Mouse (Mus musculus): ENCODE results near the gene Trim16. TPM values are rescaled to one million over a fixed set of nuclear protein-coding genes. Genes with fewer than 3 reads are reported as not detected.

Trim16 gene
- polyA plus RNA-seq, 1 experiment: 24.2 TPM

DNA sequence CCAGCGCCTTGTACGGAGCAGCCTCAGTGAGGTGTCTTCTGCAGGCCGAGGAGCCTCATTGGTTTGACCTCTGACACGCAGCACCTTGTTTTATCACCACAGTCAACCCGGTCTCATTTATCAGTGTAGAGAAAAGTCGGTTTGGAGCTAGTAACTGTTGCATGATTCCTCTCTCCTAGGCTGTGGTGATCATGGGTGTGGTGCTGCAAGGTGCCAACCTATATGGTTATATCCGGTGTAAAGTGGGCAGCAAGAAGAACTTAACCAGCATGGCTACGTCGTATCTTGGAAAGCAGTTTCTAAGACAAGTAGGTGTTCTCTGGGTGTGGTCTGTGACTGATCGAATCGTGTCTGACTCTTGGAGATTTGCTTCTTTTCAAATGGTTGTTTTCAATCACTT lies 71.7 kb downstream of the Trim16 start:
- TF ChIP-seq MYOD1 (IDR thresholded peaks at IDR 0.05; ENCODE audit: control insufficient read depth, insufficient read length, low read depth): no peak
- TF ChIP-seq USF1 (IDR thresholded peaks at IDR 0.05; ENCODE audit: low read depth): no peak
- no peak for TF ChIP-seq MYOG (IDR thresholded peaks at IDR 0.05; ENCODE audit: control insufficient read depth, extremely low read depth, insufficient read length)
- TF ChIP-seq CTCF (IDR thresholded peaks at IDR 0.05; ENCODE audit: control insufficient read depth, insufficient read depth, insufficient read length): no peak
- no peak for TF ChIP-seq MAX (IDR thresholded peaks at IDR 0.05)
- no peak for TF ChIP-seq FOSL1 (IDR thresholded peaks at IDR 0.05; ENCODE audit: insufficient read depth, low read length, poor library complexity, severe bottlenecking)
- TF ChIP-seq CEBPB (IDR thresholded peaks at IDR 0.05; ENCODE audit: low read depth): no peak
- peaks cover 61% of the 10 kb centered on the region for H3K36me3 ChIP-seq (ENCODE audit: control insufficient read depth, insufficient read depth)
- no peak overlapping the region for H3K4me3 ChIP-seq (ENCODE audit: insufficient read depth, poor library complexity, severe bottlenecking)
- no peaks in the 10 kb centered on the region for H3K27me3 ChIP-seq (ENCODE audit: control insufficient read depth, insufficient read depth, insufficient read length)
- H3ac ChIP-seq (ENCODE audit: control insufficient read depth, insufficient read length, low read depth): no peak overlapping the region
- no peaks in the 10 kb centered on the region for H3K79me2 ChIP-seq (ENCODE audit: control insufficient read depth, insufficient read depth)
- no peaks in the 10 kb centered on the region for H3K79me3 ChIP-seq (ENCODE audit: low read depth)

Other genes starting within 250 kb of the Trim16 start
- gene Trpv2, start 245.7 kb upstream of the Trim16 start, polyA plus RNA-seq (2012; fragmentation: generic; extraction: Trizol): 12.8 TPM
- 12.5 TPM for gene Lrrc75a, start 171.7 kb upstream of the Trim16 start, polyA plus RNA-seq (2012; fragmentation: generic; extraction: Trizol)
- 29.1 TPM for gene Mmgt2, start 171.6 kb upstream of the Trim16 start, polyA plus RNA-seq (2012; fragmentation: generic; extraction: Trizol)
- gene Zfp287, start 88.3 kb upstream of the Trim16 start, polyA plus RNA-seq (2012; fragmentation: generic; extraction: Trizol): 1.2 TPM
- not detected for gene Gm10428, start 67.1 kb upstream of the Trim16 start, polyA plus RNA-seq (2012; fragmentation: generic; extraction: Trizol)
- gene Zfp286, start 30.8 kb upstream of the Trim16 start, polyA plus RNA-seq (2012; fragmentation: generic; extraction: Trizol): not detected
- gene Fbxw10, start 26.8 kb downstream of the Trim16 start, polyA plus RNA-seq (2012; fragmentation: generic; extraction: Trizol): 0.02 TPM
- 13.7 TPM for gene Tvp23b, start 59.2 kb downstream of the Trim16 start, polyA plus RNA-seq (2012; fragmentation: generic; extraction: Trizol)
- gene Cdrt4, start 131.0 kb downstream of the Trim16 start, polyA plus RNA-seq (2012; fragmentation: generic; extraction: Trizol): not detected
- gene Tekt3, start 241.4 kb downstream of the Trim16 start, polyA plus RNA-seq (2012; fragmentation: generic; extraction: Trizol): not detected